20 mouse cellular contexts compared by ENCODE assay signal in genomic region chr14:21334826-21335225, GRCm38 (mm10).
DNase-seq lines count a peak whose midpoint lies in the region; ATAC-seq and TF ChIP-seq lines count a peak whose summit lies in the region.
"Had no signal": no experiment of that assay in that cellular context is flagged by ENCODE, and none has a peak within 500 bp of the region (broad histone marks: within the 10 kb centered on the region; RNA-seq: fewer than 3 reads in every experiment).

No protein-coding gene starts in this region.

- peak; percentile 32 for ATAC-seq in inflammation-experienced regulatory T-cells, adult 6 months
- ATAC-seq: forebrain, embryonic 13.5 days; forebrain, embryonic 16.5 days; intestine, embryonic 16.5 days had no signal

- in situ Hi-C loops in CH12.LX (cut with MboI; ENCODE audit: low pct_ligation_motif_present, low pct_unique_long_range_greater_than_20kb, low sequenced_read_pairs), result no loop called here

- no peak for TF ChIP-seq CTCF in CH12.LX (conservative IDR thresholded peaks at IDR 0.05 in 1 of 2, IDR thresholded peaks at IDR 0.05 in 1 of 2; ENCODE audit: low read depth in 2 of 2, low read length in 2 of 2)

- no peaks in the 10 kb centered on the region for H3K27me3 ChIP-seq in CH12.LX (replicated peaks)
- H3K27me3 ChIP-seq: forebrain, embryonic 13.5 days; hindbrain, embryonic 12.5 days; hindbrain, embryonic 15.5 days had no signal

- TF ChIP-seq POLR2A in CH12.LX (IDR thresholded peaks at IDR 0.05; ENCODE audit: low read depth, low read length), result no peak

- H3K4me3 ChIP-seq in CH12.LX (replicated peaks in 1 of 3; ENCODE audit: low read depth in 2 of 3, low read length in 2 of 3, poor library complexity in 1 of 3), result no peak overlapping the region
- H3K4me3 ChIP-seq: forebrain, embryonic 10.5 days; forebrain, embryonic 13.5 days; hindbrain, embryonic 12.5 days; hindbrain, embryonic 15.5 days had no signal

- peaks cover 10 to 24% of the 10 kb centered on the region in 2 experiments for H3K4me1 ChIP-seq in CH12.LX (ENCODE audit: control insufficient read depth in 1 of 2, insufficient read depth in 2 of 2)

- H3K4me2 ChIP-seq in CH12.LX (ENCODE audit: insufficient read depth, low read depth, poor library complexity, severe bottlenecking), result peak overlapping the region; percentile 95
- H3K4me2 ChIP-seq: forebrain, embryonic 13.5 days; hindbrain, embryonic 12.5 days; hindbrain, embryonic 15.5 days had no signal

- no peaks in the 10 kb centered on the region for H3K79me2 ChIP-seq in CH12.LX (replicated peaks; ENCODE audit: control insufficient read depth, extremely low read depth, insufficient read depth, poor library complexity, severe bottlenecking)

- peak overlapping the region; percentile 29 for H3K9ac ChIP-seq in CH12.LX (ENCODE audit: insufficient read depth, low read depth)
- H3K9ac ChIP-seq: forebrain, embryonic 13.5 days; hindbrain, embryonic 12.5 days; hindbrain, embryonic 15.5 days had no signal

- H3K36me3 ChIP-seq in CH12.LX (replicated peaks in 1 of 2; ENCODE audit: control insufficient read depth in 1 of 2, insufficient read depth in 1 of 2, low read length in 1 of 2), result peaks cover 0 to 2% of the 10 kb centered on the region in 2 experiments
- H3K36me3 ChIP-seq: forebrain, embryonic 10.5 days; hindbrain, embryonic 12.5 days; hindbrain, embryonic 15.5 days had no signal

- peak; percentile 40 for DNase-seq in CD4-positive helper T cell, adult 2 months (ENCODE audit: low read depth, low spot score)
- DNase-seq in CH12.LX (ENCODE audit: extremely low read depth), result no peak
- no peak for DNase-seq in layer of hippocampus, postnatal 14 days (ENCODE audit: low spot score in 2 of 2)
- no peak for DNase-seq in retina, postnatal 1 day
- DNase-seq in left cerebral cortex, adult 8-10 months (ENCODE audit: low spot score in 2 of 2), result no peak
- DNase-seq: adrenal gland, adult 2 months; adrenal gland, postnatal 14 days; cerebellum, adult 11-12 months; cerebellum, adult 8-10 months; cerebellum, postnatal 10 days; gastrocnemius, postnatal 10 days; heart, adult 11 months; kidney, adult 18-20 months had no signal

- no peak for TF ChIP-seq RAD21 in CH12.LX (IDR thresholded peaks at IDR 0.05; ENCODE audit: low read depth, low read length)

- dilution Hi-C loops in CH12.LX (cut with MboI; ENCODE audit: extremely low pct_ligation_motif_present, extremely low pct_unique_long_range_greater_than_20kb, low sequenced_read_pairs), result no loop called here

- no peaks in the 10 kb centered on the region for H3K9me3 ChIP-seq in CH12.LX (replicated peaks; ENCODE audit: low read length)
- H3K9me3 ChIP-seq: forebrain, embryonic 10.5 days; forebrain, embryonic 13.5 days; hindbrain, embryonic 12.5 days; hindbrain, embryonic 15.5 days had no signal

- TF ChIP-seq EP300 in CH12.LX (IDR thresholded peaks at IDR 0.05; ENCODE audit: low read length), result no peak

- H3K27ac ChIP-seq in CH12.LX (ENCODE audit: insufficient read depth, low read depth), result no peak overlapping the region
- H3K27ac ChIP-seq: forebrain, embryonic 13.5 days; hindbrain, embryonic 12.5 days; hindbrain, embryonic 15.5 days had no signal

TF ChIP-seq in CH12.LX, 34 proteins besides CTCF, POLR2A, EP300 and RAD21:
- TF ChIP-seq IRF4 (IDR thresholded peaks at IDR 0.05; ENCODE audit: low read depth, low read length) (0 out of 2 replicates have a peak, but pooled peaks have one; percentile 21), ZNF384 (IDR thresholded peaks at IDR 0.05; ENCODE audit: low read depth, low read length) (peak; percentile 86), KAT2A (IDR thresholded peaks at IDR 0.05; ENCODE audit: insufficient replicate concordance, low read length) (no peak), POLR2AphosphoS2 (IDR thresholded peaks at IDR 0.05; ENCODE audit: low read depth, low read length) (no peak)
